Mouse (Mus musculus) adrenal gland, adult 8-10 months (tissue): ENCODE measurements around the gene Specc1l. TPM values are rescaled to one million over a fixed set of nuclear protein-coding genes. Genes with fewer than 3 reads are reported as not detected.
A peak's percentile ranks its signal among the peaks of the same experiment; 100 is the strongest.

Source experiments
- DNase-seq: peaks from one replicate; pipeline ENCODE4 v3.0.0; 2022
- total RNA-seq, 4 experiments: library from RNA; stranded (reverse); gene quantifications; 2 replicates each; pipeline ENCODE4 v1.2.4; 2022

The Specc1l gene
- 10 to 100 TPM; 62.7 to 81.0 (median 64.4) TPM for total RNA-seq

- DNase-seq = peak; percentile 94
These were observed at the start of gene Specc1l for GRCm38 (mm10) chr10:75211807-75212645. TSS of gene Specc1l (plus strand) at chr10:75212073.

- DNase-seq = no peak
These were observed 45.9 kb upstream of the Specc1l start for GRCm38 (mm10) chr10:75165825-75166481.

- no peak for DNase-seq
These were observed 45.3 kb upstream of the Specc1l start for GRCm38 (mm10) chr10:75166601-75167000.

DNA sequence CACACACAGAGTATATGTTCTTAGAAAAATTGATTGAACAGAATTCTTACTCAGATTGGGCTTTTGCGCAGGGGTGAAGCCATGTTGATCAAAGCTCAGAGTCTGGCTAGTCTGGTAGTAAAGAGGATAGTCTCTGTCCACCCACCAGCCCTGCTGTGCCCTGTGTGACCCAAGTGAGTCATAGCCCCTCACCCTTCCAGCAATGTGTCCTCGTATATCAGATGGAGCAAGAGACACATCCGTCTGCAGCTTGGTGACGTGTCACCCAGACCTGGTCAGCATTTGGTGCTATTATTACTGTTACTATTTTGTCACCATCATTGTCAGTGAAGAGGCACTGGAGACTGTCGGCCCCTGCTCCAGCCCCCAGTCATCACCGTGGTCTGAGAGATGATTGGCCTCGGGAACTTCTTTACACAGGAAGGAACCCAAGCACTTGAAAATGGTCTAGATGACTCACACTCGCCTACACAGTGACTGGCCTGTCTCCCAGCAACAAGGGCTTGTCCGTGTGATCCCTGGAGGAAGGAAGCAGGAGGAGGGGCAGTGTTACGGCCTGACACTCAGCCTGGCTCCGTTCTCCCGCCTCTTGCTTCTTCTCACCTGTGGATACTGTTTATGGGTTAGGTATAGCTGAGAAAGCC is 41.5 kb upstream of the Specc1l start:
- DNase-seq = peak; percentile 63

DNA sequence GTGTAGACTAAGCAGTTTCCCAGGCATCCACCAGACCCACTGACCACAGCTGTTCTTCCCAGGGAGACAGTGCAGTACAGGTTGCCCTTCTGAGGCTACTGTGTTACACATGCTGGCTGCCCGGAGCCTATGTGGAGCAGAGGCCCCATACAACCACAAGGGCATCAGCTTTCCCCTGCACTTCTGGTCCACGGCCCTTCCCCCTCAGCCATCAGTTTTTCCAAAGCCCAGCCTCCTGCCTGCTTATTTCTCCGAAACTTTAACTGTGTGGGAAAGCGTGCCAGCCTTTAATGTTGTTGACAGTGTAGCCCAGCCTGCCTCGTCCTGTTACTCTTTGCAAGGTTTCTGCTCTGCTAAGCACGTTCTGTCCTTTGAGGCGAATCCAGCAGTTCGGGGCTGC is 38.8 kb upstream of the Specc1l start:
- no peak for DNase-seq

GRCm38 (mm10) chr10:75173712-75174111 is 38.2 kb upstream of the Specc1l start:
- no peak for DNase-seq

- DNase-seq = no peak
These were observed 35.4 kb upstream of the Specc1l start for GRCm38 (mm10) chr10:75176494-75176893.

DNA sequence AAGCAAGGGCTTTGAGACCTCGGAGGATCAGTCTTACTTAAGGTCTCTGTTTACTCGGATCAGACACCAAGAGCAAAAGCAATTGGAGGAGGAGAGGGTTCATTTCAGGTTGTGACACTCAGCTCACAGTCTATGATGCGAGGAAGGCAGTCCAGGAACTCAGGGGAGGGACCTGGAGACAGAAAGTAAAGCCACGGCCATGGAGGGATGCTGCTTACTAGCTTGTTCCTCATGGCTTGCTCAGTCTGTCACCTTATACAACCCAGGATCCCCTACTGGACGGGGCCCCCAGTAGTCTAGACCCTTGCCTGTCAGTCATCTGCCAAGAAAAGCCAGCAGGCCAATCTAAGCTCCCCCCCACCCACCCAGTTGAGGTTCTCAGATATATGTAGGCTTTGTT is 33.0 kb upstream of the Specc1l start:
- no peak for DNase-seq

DNA sequence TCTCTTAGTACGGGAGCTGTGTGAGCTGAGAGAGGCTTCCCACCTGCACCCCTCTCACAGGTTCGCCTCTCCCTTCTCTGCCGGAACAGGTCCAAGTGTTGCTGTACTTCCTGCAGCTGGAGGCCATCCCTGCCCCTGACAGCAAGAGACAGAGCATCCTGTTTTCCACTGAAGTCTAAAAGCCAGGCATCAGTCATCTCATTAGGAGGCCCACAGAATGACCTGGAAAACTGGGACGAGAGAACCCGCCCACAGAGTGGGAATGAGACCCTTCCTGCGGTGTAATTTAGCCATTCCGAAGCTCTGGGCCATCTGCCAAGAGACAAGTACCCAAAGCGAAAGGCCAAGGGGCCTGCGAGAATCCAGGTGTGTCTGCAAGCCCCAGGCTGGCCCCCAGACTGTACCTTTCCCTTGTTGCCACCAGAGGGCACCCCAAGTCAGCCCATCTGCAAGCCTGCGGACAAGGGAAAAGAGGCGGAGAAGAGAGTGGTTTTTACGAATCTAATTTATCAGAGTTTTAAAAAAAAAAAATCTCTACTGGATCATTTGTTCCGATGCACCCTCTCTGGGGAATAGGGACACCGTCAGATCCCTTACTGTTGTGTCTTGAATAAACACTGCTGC is 29.6 kb upstream of the Specc1l start:
- DNase-seq = peak; percentile 45

GRCm38 (mm10) chr10:75184826-75185225 is 27.0 kb upstream of the Specc1l start:
- DNase-seq = no peak

GRCm38 (mm10) chr10:75186551-75186950 is 25.3 kb upstream of the Specc1l start:
- DNase-seq = no peak

DNA sequence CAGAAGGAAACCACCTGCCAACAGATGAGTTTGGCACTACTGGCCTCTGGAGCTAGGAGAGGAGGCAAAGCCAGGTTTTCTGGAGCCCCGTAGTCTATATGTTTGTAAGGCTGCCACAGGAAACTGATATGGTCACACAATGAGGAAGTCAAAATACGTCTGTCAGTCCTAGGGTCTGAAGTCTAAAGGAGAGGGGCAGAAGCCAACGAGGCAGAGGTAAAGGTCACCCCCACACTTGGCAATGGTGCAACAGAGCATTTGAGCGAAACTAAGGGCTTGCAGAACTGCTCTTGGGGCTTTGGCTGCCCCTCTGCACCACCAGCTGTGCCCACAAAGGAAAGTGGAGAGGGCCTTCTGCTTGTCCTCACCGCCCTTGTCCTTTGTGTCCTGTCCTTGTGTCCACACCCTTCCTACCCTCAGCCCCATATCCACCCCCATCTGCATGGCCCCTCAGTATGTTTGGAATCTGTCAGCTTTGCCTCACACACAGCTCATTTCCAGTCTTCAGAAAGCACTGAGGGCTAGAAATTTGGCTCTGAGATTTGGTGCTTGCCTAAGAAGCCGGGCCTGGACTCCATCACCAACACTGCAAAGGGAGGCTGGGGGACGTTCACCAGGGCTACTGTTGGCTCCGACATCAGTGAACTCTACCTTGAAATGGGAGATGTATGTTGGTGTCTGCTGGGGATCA is 24.4 kb upstream of the Specc1l start:
- no peak for DNase-seq

DNA sequence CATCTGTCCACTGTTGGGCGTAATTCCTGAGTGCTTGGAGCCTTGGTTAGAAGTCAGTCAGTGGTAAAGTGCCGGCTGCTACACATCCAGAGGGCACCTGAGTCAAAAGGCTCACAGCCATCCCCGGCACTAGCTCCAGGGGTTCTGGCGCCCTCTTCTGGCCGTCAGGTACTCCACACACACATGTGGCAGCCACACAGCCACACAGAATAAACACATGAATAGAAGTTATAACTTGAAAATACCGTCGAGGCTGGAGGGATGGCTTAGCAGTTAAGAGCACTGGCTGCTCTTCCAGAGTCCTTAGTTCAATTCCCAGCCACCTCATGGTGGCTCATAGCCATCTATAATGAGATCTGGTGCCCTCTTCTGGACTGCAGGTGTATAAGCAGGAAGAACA is 20.2 kb upstream of the Specc1l start:
- DNase-seq = no peak

- DNase-seq = no peak
These were observed 14.1 kb upstream of the Specc1l start for GRCm38 (mm10) chr10:75197817-75198216.

DNA sequence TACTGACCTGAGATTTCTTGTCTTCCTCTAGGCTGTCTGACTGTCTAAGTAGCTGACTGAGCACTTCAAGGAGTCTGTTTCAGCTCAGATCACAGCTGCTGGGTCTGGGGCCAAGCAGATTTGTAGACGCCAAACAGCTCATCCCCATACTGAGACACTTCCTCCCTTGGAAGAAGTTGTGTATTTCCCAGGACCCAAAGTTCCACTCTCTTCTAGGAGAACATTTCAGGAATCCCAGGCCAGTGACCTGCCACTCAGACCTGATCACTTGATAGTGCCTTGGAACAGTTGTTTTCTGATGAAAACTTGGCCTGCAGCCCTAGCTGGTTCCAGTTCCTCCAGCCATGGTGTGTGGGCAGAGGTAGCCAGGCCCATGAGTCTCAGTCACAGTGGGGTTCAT is 11.1 kb upstream of the Specc1l start:
- no peak for DNase-seq

DNA sequence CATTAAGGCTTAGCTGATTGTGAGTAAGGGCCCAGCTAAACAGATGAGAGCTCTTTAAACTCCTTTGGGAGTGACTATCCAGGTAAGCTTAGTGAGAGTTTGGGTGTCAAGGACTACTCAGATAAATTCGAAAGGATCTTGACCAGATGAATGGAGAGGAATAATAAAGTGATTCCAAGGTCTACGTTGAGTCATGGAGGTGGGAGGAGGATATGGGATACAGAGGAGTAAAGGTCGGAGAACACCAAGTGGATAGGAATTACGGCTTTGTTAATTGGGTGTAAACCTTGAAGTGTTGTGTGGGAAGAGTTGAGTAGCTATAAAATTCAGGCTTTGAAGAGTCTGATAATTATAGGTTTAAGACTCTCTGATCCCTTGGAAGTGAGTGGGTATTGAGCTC is 5.7 kb upstream of the Specc1l start:
- DNase-seq = no peak

GRCm38 (mm10) chr10:75210841-75211240 is 1.0 kb upstream of the Specc1l start:
- DNase-seq = no peak

- no peak for DNase-seq
These were observed 1.1 kb downstream of the Specc1l start for GRCm38 (mm10) chr10:75212981-75213380.

DNA sequence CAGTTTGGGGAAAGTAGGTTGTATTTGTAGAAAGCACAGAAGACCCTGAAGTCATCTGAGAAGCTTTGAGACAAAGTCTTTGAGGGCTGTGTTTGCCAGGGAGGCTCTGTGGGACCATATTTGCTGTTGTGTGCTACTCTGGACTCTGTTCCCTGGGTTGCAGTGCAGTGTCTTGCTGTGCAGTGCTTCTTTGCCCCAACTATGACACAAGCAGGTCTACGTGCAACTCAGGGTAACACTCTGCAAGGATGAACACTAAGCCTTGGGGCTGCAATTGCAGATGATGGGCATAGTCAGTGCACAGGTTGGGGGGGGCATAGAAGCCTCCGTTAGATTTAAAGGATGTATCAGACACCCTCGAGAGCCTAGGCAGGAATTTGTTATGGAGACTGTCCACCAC is 8.8 kb downstream of the Specc1l start:
- DNase-seq = no peak

GRCm38 (mm10) chr10:75221936-75222610 is 10.2 kb downstream of the Specc1l start:
- no peak for DNase-seq

DNA sequence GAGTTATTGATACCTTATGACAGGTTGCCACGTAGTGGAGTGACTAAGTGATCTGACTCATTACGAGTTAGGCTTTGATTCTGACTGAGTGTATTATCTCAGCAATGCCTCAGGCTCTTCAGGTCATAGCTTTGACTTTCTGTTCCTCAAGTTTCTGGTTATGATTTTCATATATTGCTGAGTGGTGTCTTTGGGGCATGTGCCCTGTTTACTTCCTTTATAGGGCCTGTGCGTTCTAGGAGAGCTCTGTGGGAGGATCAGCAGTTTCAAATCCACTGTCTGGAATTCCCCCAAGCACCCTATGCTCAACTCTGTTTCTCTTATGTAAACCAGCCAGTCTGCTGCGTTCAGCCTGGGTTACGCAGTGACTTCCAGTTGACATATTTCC is 10.7 kb downstream of the Specc1l start:
- DNase-seq = no peak

DNA sequence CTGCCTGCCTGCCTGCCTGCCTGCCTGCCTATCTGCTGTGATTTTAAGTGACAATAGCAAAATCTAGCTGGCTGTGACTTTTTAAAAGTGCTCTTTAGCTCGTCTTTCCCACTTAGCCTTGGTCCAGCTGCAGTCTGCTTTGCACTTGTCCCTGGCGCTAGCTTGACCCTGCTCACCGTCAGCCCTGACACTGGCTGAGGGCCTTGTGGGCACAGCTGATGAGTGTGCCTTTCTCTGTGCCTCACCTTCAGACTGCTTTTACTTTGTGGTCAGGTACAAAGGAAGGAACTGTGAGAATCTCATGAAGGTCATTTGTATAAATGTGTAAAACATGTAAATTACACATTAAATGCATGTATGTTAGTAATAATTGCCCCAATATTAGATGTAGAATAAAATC is 12.3 kb downstream of the Specc1l start:
- peak; percentile 46 for DNase-seq
